Mouse (Mus musculus): ENCODE measurements around the gene Xylb. TPM values are rescaled to one million over a fixed set of nuclear protein-coding genes. Genes with fewer than 3 reads are reported as not detected.
A peak's percentile ranks its signal among the peaks of the same experiment; 100 is the strongest.

Xylb gene
- total and polyA plus RNA-seq, 2 experiments = 154 to 204 TPM

GRCm38 (mm10) chr9:119339106-119339505, 18.1 kb upstream of the Xylb start:
- Histone ChIP-seq H3K9ac (ENCODE audit: low read depth, low read length) (peak overlapping the region; percentile 91), H3K27me3 (ENCODE audit: control insufficient read depth, insufficient read depth, low read length) (no peaks in the 10 kb centered on the region), H3K79me2 (ENCODE audit: control insufficient read depth, insufficient read depth, low read length) (peaks cover 12% of the 10 kb centered on the region; the same call in 1 of the 2 replicates), H3K4me3 (ENCODE audit: insufficient read depth, low read depth, low read length) (peak overlapping the region; percentile 94; the same call in 1 of the 2 replicates), H3K36me3 (ENCODE audit: control insufficient read depth, insufficient read depth, low read length) (peaks cover 10% of the 10 kb centered on the region), H3K4me1 (ENCODE audit: control insufficient read depth, insufficient read depth, low read length) (peaks cover 21% of the 10 kb centered on the region), H3K27ac (replicated peaks; ENCODE audit: insufficient read depth, low read depth, low read length) (no peak overlapping the region)
- DNase-seq (ENCODE audit: extremely low read depth, low read depth, low spot score) = no peak
- no peak for TF ChIP-seq POLR2A (IDR thresholded peaks at IDR 0.05; ENCODE audit: extremely low read depth, insufficient read depth, low read length)
- TF ChIP-seq CTCF (IDR thresholded peaks at IDR 0.05; ENCODE audit: low read depth, low read length) = no peak
- 53% methylated on average over 7 of the region's 7 CpGs for WGBS

DNA sequence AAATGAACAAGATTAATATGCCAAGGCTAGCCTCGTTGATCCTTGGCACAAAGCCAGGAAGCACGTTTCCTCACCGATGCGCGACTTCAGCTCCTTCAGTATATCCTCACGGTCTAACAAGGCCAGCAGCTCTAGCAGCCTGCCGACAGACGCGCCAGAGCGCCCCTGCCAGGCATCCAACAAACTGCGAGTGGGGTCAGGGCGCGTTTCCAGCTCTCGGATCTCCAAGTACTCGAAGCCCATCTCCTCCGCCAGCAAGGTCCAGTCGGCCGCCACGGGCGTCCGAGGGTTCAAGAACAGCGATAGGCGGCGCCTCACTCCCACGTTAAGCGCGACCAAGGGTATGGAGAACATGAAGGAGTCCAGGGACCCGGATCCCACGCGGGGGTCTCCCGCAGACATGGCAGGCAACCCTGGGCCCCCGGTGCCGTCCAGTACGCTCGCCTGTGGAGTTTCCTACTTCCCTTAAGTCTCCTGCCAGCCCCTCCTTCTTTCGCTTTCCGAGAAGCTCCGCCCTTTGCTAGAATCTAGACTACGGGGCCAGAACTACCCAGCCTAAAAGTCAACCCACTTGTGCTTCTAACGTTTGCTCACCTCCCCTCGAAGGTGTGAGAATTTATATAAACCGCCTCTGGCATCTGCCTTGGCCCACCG, 17.5 kb upstream of the Xylb start, which contains the start of gene Acaa1a:
TSS of gene Acaa1a (plus strand) at position 119 of the 654 bp plus-strand sequence.
- under 1% methylated on average over 43 of the region's 43 CpGs for WGBS
- peak within 1 kb of the TSS; percentile 91 for H3K9ac ChIP-seq (ENCODE audit: low read depth, low read length)
- TF ChIP-seq POLR2A (IDR thresholded peaks at IDR 0.05; ENCODE audit: extremely low read depth, insufficient read depth, low read length) (0 out of 2 replicates have a peak, but pooled peaks have one; percentile 44), CTCF (IDR thresholded peaks at IDR 0.05; ENCODE audit: low read depth, low read length) (0 out of 2 replicates have a peak, but pooled peaks have one; percentile 1)

DNA sequence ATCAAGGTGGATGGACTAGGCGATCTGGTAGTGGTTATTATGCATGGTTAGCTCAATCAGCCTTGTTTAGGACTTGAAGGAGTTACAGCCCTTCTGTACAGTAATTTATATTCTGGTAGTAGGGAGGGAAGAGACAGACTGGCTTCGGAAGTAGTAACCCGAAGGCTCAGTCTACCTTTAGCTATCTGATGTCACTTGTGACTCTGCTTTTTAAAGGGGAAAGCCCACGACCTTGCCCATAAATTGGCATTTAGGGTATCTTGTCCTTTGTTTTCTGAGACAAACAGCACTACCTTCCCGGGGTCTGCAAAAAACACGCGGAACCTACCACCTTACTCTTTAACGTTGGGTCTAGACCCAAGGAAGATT, 17.0 kb upstream of the Xylb start:
- Histone ChIP-seq H3K36me3 (ENCODE audit: control insufficient read depth, insufficient read depth, low read length) (peaks cover 16% of the 10 kb centered on the region), H3K27me3 (ENCODE audit: control insufficient read depth, insufficient read depth, low read length) (no peaks in the 10 kb centered on the region), H3K27ac (replicated peaks; ENCODE audit: insufficient read depth, low read depth, low read length) (peak overlapping the region; percentile 94), H3K4me1 (ENCODE audit: control insufficient read depth, insufficient read depth, low read length) (peaks cover 18% of the 10 kb centered on the region), H3K9ac (ENCODE audit: low read depth, low read length) (peak overlapping the region; percentile 91), H3K4me3 (ENCODE audit: insufficient read depth, low read depth, low read length) (peak overlapping the region; percentile 94), H3K79me2 (ENCODE audit: control insufficient read depth, insufficient read depth, low read length) (peaks cover 12% of the 10 kb centered on the region; the same call in 1 of the 2 replicates)
- TF ChIP-seq CTCF (IDR thresholded peaks at IDR 0.05; ENCODE audit: low read depth, low read length) (no peak), POLR2A (IDR thresholded peaks at IDR 0.05; ENCODE audit: extremely low read depth, insufficient read depth, low read length) (no peak)
- WGBS = 4% methylated on average over 8 of the region's 8 CpGs
- DNase-seq (ENCODE audit: extremely low read depth, low read depth, low spot score) = no peak

More for the DNA sequence above, 17.5 kb upstream of the Xylb start, which contains the start of gene Acaa1a:
- H3K27me3 ChIP-seq (ENCODE audit: control insufficient read depth, insufficient read depth, low read length) = no peaks in the 10 kb centered on the region
- H3K4me1 ChIP-seq (ENCODE audit: control insufficient read depth, insufficient read depth, low read length) = peaks cover 19% of the 10 kb centered on the region
- DNase-seq (ENCODE audit: extremely low read depth, low read depth, low spot score) = peak; percentile 74
- peaks cover 12% of the 10 kb centered on the region; the same call in 1 of the 2 replicates for H3K79me2 ChIP-seq (ENCODE audit: control insufficient read depth, insufficient read depth, low read length)
- H3K4me3 ChIP-seq (ENCODE audit: insufficient read depth, low read depth, low read length) = peak within 1 kb of the TSS; percentile 94
- H3K27ac ChIP-seq (replicated peaks; ENCODE audit: insufficient read depth, low read depth, low read length) = peak within 1 kb of the TSS; percentile 94
- peaks cover 13% of the 10 kb centered on the region for H3K36me3 ChIP-seq (ENCODE audit: control insufficient read depth, insufficient read depth, low read length)

- peak; percentile 99 for DNase-seq (ENCODE audit: extremely low read depth, low read depth, low spot score)
- WGBS = under 1% methylated on average over 68 of the region's 68 CpGs
- Histone ChIP-seq H3K36me3 (ENCODE audit: control insufficient read depth, insufficient read depth, low read length) (peaks cover 25% of the 10 kb centered on the region), H3K27ac (replicated peaks; ENCODE audit: insufficient read depth, low read depth, low read length) (peak within 1 kb of the TSS; percentile 94), H3K27me3 (ENCODE audit: control insufficient read depth, insufficient read depth, low read length) (no peaks in the 10 kb centered on the region), H3K9ac (ENCODE audit: low read depth, low read length) (peak within 1 kb of the TSS; percentile 91), H3K4me1 (ENCODE audit: control insufficient read depth, insufficient read depth, low read length) (peaks cover 18% of the 10 kb centered on the region), H3K4me3 (ENCODE audit: insufficient read depth, low read depth, low read length) (peak within 1 kb of the TSS; percentile 94), H3K79me2 (ENCODE audit: control insufficient read depth, insufficient read depth, low read length) (peaks cover 12% of the 10 kb centered on the region; the same call in 1 of the 2 replicates)
- TF ChIP-seq CTCF (IDR thresholded peaks at IDR 0.05; ENCODE audit: low read depth, low read length) (no peak), POLR2A (IDR thresholded peaks at IDR 0.05; ENCODE audit: extremely low read depth, insufficient read depth, low read length) (peak; percentile 88)
These were observed 16.0 kb upstream of the Xylb start, which contains the start of gene Myd88 for GRCm38 (mm10) chr9:119340909-119341816. TSS of gene Myd88 (minus strand) at chr9:119341411.

DNA sequence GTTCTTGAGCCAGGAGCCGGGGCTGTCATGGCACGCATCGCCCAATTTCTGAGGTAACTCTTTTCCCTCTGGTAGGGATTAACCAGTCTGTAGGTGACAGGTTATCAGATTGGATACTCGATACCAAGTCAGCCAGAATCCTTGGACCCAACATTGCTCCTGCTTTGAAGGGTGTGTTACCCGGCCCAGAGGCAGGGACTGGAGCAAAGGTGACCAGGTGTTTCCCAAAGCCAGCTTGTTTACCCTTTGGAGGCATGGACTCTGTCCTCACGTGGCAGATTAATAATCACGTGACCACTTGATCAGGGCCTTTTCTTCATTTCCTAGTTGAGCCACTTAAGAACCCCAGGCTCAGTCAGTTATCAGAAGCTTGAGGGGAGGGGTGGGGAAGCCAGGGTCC, 14.5 kb upstream of the Xylb start:
- peak overlapping the region; percentile 77 for H3K27ac ChIP-seq (replicated peaks; ENCODE audit: insufficient read depth, low read depth, low read length)
- peaks cover 12% of the 10 kb centered on the region; the same call in 1 of the 2 replicates for H3K79me2 ChIP-seq (ENCODE audit: control insufficient read depth, insufficient read depth, low read length)
- peaks cover 18% of the 10 kb centered on the region for H3K4me1 ChIP-seq (ENCODE audit: control insufficient read depth, insufficient read depth, low read length)
- no peaks in the 10 kb centered on the region for H3K27me3 ChIP-seq (ENCODE audit: control insufficient read depth, insufficient read depth, low read length)
- peak overlapping the region; percentile 91 for H3K9ac ChIP-seq (ENCODE audit: low read depth, low read length)
- DNase-seq (ENCODE audit: extremely low read depth, low read depth, low spot score) = peak; percentile 99
- H3K4me3 ChIP-seq (ENCODE audit: insufficient read depth, low read depth, low read length) = 0 out of 2 replicates have a peak overlapping the region, but pooled peaks have one; percentile 84
- peaks cover 32% of the 10 kb centered on the region for H3K36me3 ChIP-seq (ENCODE audit: control insufficient read depth, insufficient read depth, low read length)
- WGBS = 25% methylated on average over 7 of the region's 7 CpGs
- no peak for TF ChIP-seq CTCF (IDR thresholded peaks at IDR 0.05; ENCODE audit: low read depth, low read length)

Measured in liver, adult 2 months (tissue).